Mouse (Mus musculus): Measurements from ENCODE around the gene Rab4a. TPM values are rescaled to one million over a fixed set of nuclear protein-coding genes. Genes with fewer than 3 reads are reported as not detected.
A peak's percentile ranks its signal among the peaks of the same experiment; 100 is the strongest.

Gene Rab4a
- polyA plus RNA-seq, 1 experiment from 2014 or later = 70.2 TPM

DNA sequence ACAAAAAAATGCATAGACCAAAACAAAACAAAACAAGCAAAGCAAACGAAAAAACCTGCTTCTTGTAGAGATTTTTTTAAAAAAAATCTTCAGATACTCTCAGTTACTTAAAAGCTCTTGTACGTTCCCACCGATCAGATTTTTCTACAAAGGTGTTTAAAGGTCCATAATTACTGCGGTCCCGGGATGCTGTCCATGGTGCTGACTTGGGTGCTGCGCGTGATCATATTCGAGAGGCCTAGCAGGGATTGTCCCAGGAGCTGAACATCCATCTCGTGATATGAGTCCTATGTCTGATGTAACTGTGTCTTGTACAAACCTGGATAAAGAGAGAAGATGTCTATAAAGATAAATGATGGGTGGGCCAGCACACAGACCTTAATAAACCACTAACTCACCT is 32.7 kb downstream of the Rab4a start:
- ATAC-seq (replicated peaks; ENCODE audit: low FRiP score) = no peak
- Histone ChIP-seq H3K36me3 (ENCODE audit: control insufficient read depth, insufficient read depth, low read length) (peaks cover 10% of the 10 kb centered on the region), H3K4me1 (replicated peaks; ENCODE audit: control insufficient read depth, insufficient read depth, low read length) (no peaks in the 10 kb centered on the region), H3K9ac (ENCODE audit: low read length) (no peak overlapping the region), H3K9me3 (ENCODE audit: control insufficient read depth, low read length) (no peaks in the 10 kb centered on the region), H3K4me3 (ENCODE audit: low read depth, low read length) (no peak overlapping the region), H3K4me2 (ENCODE audit: low read depth, low read length, severe bottlenecking) (no peak overlapping the region), H3K27me3 (ENCODE audit: control insufficient read depth, insufficient read depth, low read length) (no peaks in the 10 kb centered on the region), H3K27ac (ENCODE audit: low read depth, low read length) (no peak overlapping the region)
- DNase-seq (ENCODE audit: low spot score) = peak; percentile 67
- WGBS = 74% methylated on average over 9 of the region's 9 CpGs

DNA sequence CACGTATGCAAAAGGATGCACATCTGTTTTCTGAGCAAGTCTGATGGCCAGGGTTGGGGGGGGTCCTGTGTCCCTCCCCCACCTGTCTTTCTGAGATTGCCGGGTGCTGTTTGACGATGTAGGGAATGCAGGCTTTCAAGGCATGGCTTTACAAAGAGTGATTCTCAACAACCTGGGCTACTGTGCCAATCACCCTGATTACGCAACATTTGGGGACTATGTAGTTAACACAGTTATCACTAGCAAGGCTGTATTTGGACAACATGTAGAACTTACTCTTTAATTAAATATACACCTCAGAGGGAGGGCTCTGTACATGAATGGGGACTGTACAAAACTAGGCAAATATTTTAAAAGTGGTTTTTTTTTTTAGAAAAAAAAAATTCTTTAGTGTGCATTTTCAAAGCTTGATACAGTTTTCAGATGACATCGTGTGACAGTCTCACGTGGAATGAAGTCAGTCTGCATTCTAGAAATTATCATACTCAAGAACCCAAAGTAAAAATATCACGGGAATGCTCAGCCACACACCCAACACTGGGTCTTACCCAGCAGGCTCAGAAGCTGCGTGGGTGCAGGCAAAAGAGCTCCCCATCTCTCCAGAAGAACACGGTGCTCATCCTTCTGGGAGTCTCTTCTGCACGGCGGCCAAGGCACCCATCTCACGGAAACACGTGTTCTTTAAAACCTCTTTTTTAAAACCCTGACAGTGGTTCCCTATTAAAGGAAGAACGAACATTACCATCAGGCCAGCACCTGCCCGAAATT is 35.0 kb downstream of the Rab4a start:
- Histone ChIP-seq H3K9ac (ENCODE audit: low read length) (no peak overlapping the region), H3K27ac (ENCODE audit: low read depth, low read length) (no peak overlapping the region), H3K27me3 (ENCODE audit: control insufficient read depth, insufficient read depth, low read length) (no peaks in the 10 kb centered on the region), H3K4me3 (ENCODE audit: low read depth, low read length) (no peak overlapping the region), H3K4me1 (replicated peaks; ENCODE audit: control insufficient read depth, insufficient read depth, low read length) (no peaks in the 10 kb centered on the region), H3K9me3 (ENCODE audit: control insufficient read depth, low read length) (no peaks in the 10 kb centered on the region), H3K36me3 (ENCODE audit: control insufficient read depth, insufficient read depth, low read length) (peaks cover 6% of the 10 kb centered on the region; the same call in 1 of the 2 replicates), H3K4me2 (ENCODE audit: low read depth, low read length, severe bottlenecking) (no peak overlapping the region)
- no peak for ATAC-seq (replicated peaks; ENCODE audit: low FRiP score)
- 93% methylated on average over 15 of the region's 15 CpGs for WGBS
- DNase-seq (ENCODE audit: low spot score) = no peak

- DNase-seq (ENCODE audit: low spot score) (no peak), ATAC-seq (replicated peaks; ENCODE audit: low FRiP score) (no peak)
- no peaks in the 10 kb centered on the region for H3K27me3 ChIP-seq (ENCODE audit: control insufficient read depth, insufficient read depth, low read length)
- WGBS = 88% methylated on average over 12 of the region's 12 CpGs
- H3K9ac ChIP-seq (ENCODE audit: low read length) = no peak overlapping the region
- H3K9me3 ChIP-seq (ENCODE audit: control insufficient read depth, low read length) = no peaks in the 10 kb centered on the region
- no peak overlapping the region for H3K4me3 ChIP-seq (ENCODE audit: low read depth, low read length)
- H3K4me1 ChIP-seq (replicated peaks; ENCODE audit: control insufficient read depth, insufficient read depth, low read length) = no peaks in the 10 kb centered on the region
- H3K27ac ChIP-seq (ENCODE audit: low read depth, low read length) = no peak overlapping the region
- H3K4me2 ChIP-seq (ENCODE audit: low read depth, low read length, severe bottlenecking) = no peak overlapping the region
- H3K36me3 ChIP-seq (ENCODE audit: control insufficient read depth, insufficient read depth, low read length) = peaks cover 6% of the 10 kb centered on the region; the same call in 1 of the 2 replicates
These were observed 36.3 kb downstream of the Rab4a start for GRCm38 (mm10) chr8:123842086-123842485.

DNA sequence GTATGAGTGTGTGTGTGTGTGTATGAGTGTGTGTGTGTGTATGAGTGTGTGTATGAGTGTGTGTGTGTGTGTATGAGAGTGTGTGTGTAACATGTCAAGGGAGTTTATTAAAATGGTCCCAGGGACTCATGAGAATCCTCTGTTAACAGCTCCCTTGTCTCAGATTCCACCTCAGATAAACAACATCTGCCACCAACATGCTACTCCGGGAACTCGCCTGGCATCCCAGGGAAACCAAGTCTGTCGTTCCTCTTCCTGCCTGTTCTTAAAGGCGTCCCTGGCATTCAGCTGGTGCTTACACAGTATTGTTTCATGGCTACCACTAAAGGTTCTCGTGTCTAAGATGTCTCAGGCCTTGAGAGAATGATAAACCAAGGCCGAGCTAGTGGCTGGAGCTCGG is 38.6 kb downstream of the Rab4a start:
- Histone ChIP-seq H3K4me1 (replicated peaks; ENCODE audit: control insufficient read depth, insufficient read depth, low read length) (no peaks in the 10 kb centered on the region), H3K36me3 (ENCODE audit: control insufficient read depth, insufficient read depth, low read length) (no peaks in the 10 kb centered on the region; the same call in 1 of the 2 replicates), H3K27ac (ENCODE audit: low read depth, low read length) (no peak overlapping the region), H3K9me3 (ENCODE audit: control insufficient read depth, low read length) (no peaks in the 10 kb centered on the region), H3K4me3 (ENCODE audit: low read depth, low read length) (no peak overlapping the region), H3K4me2 (ENCODE audit: low read depth, low read length, severe bottlenecking) (no peak overlapping the region), H3K9ac (ENCODE audit: low read length) (no peak overlapping the region), H3K27me3 (ENCODE audit: control insufficient read depth, insufficient read depth, low read length) (no peaks in the 10 kb centered on the region)
- DNase-seq (ENCODE audit: low spot score) = no peak
- WGBS = 80% methylated on average over 7 of the region's 7 CpGs
- no peak for ATAC-seq (replicated peaks; ENCODE audit: low FRiP score)

- DNase-seq (ENCODE audit: low spot score) (no peak), ATAC-seq (replicated peaks; ENCODE audit: low FRiP score) (no peak)
- 94% methylated on average over 13 of the region's 13 CpGs for WGBS
- Histone ChIP-seq H3K4me2 (ENCODE audit: low read depth, low read length, severe bottlenecking) (no peak overlapping the region), H3K27me3 (ENCODE audit: control insufficient read depth, insufficient read depth, low read length) (no peaks in the 10 kb centered on the region), H3K4me1 (replicated peaks; ENCODE audit: control insufficient read depth, insufficient read depth, low read length) (no peaks in the 10 kb centered on the region), H3K36me3 (ENCODE audit: control insufficient read depth, insufficient read depth, low read length) (no peaks in the 10 kb centered on the region; the same call in 1 of the 2 replicates), H3K9me3 (ENCODE audit: control insufficient read depth, low read length) (no peaks in the 10 kb centered on the region), H3K27ac (ENCODE audit: low read depth, low read length) (no peak overlapping the region), H3K4me3 (ENCODE audit: low read depth, low read length) (no peak overlapping the region), H3K9ac (ENCODE audit: low read length) (no peak overlapping the region)
These were observed 39.3 kb downstream of the Rab4a start for GRCm38 (mm10) chr8:123845114-123845513.

DNA sequence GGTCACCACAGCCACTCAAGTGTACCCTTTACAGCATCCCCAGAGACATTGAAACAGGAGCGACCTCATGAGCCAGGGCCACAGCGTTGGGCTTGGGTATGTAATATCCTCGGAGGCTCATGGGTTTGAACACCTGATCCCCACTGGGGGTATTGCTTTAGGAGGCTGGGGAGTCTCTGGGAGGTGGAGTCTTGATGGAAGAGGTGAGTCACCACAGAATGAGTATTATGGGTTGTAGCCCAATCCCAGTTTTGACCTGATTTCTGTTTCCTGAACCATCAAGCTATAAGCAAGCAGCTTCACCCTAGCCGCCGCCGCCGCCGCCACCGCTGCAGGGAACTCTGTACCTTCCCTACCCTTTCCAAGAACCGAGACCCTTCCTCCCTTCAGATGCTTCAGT is 40.2 kb downstream of the Rab4a start:
- no peak overlapping the region for H3K4me3 ChIP-seq (ENCODE audit: low read depth, low read length)
- H3K4me1 ChIP-seq (replicated peaks; ENCODE audit: control insufficient read depth, insufficient read depth, low read length) = no peaks in the 10 kb centered on the region
- H3K9me3 ChIP-seq (ENCODE audit: control insufficient read depth, low read length) = no peaks in the 10 kb centered on the region
- H3K9ac ChIP-seq (ENCODE audit: low read length) = no peak overlapping the region
- H3K27me3 ChIP-seq (ENCODE audit: control insufficient read depth, insufficient read depth, low read length) = no peaks in the 10 kb centered on the region
- no peaks in the 10 kb centered on the region; the same call in 1 of the 2 replicates for H3K36me3 ChIP-seq (ENCODE audit: control insufficient read depth, insufficient read depth, low read length)
- 94% methylated on average over 10 of the region's 10 CpGs for WGBS
- ATAC-seq (replicated peaks; ENCODE audit: low FRiP score) (no peak), DNase-seq (ENCODE audit: low spot score) (no peak)
- no peak overlapping the region for H3K4me2 ChIP-seq (ENCODE audit: low read depth, low read length, severe bottlenecking)
- H3K27ac ChIP-seq (ENCODE audit: low read depth, low read length) = no peak overlapping the region

DNA sequence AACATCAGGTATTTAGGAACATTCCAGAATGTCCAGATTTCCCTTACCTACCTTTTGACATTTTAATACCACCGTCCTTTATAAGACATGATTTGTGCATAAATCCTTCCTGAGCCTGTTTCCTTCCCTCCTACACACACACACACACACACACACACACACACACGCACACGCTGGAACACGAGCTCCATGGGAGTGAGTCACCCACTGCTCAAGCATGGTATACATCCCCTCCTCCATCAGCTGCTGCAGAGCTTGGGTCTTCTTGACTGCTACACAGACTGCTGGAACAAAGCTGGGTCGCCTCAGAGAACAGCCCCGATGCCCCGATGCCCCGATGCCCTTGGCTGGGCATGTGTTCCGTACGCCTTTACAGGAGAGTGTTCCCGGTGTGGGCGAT is 40.7 kb downstream of the Rab4a start:
- Histone ChIP-seq H3K27ac (ENCODE audit: low read depth, low read length) (no peak overlapping the region), H3K4me1 (replicated peaks; ENCODE audit: control insufficient read depth, insufficient read depth, low read length) (no peaks in the 10 kb centered on the region), H3K4me3 (ENCODE audit: low read depth, low read length) (no peak overlapping the region), H3K36me3 (ENCODE audit: control insufficient read depth, insufficient read depth, low read length) (no peaks in the 10 kb centered on the region; the same call in 1 of the 2 replicates), H3K27me3 (ENCODE audit: control insufficient read depth, insufficient read depth, low read length) (no peaks in the 10 kb centered on the region), H3K9me3 (ENCODE audit: control insufficient read depth, low read length) (no peaks in the 10 kb centered on the region), H3K4me2 (ENCODE audit: low read depth, low read length, severe bottlenecking) (no peak overlapping the region), H3K9ac (ENCODE audit: low read length) (no peak overlapping the region)
- WGBS = 88% methylated on average over 12 of the region's 12 CpGs
- no peak for DNase-seq (ENCODE audit: low spot score)
- no peak for ATAC-seq (replicated peaks; ENCODE audit: low FRiP score)

- no peaks in the 10 kb centered on the region for H3K9me3 ChIP-seq (ENCODE audit: control insufficient read depth, low read length)
- WGBS = 83% methylated on average over 3 of the region's 3 CpGs
- no peak overlapping the region for H3K4me2 ChIP-seq (ENCODE audit: low read depth, low read length, severe bottlenecking)
- no peaks in the 10 kb centered on the region for H3K27me3 ChIP-seq (ENCODE audit: control insufficient read depth, insufficient read depth, low read length)
- no peak overlapping the region for H3K9ac ChIP-seq (ENCODE audit: low read length)
- H3K36me3 ChIP-seq (ENCODE audit: control insufficient read depth, insufficient read depth, low read length) = no peaks in the 10 kb centered on the region; the same call in 1 of the 2 replicates
- no peak overlapping the region for H3K4me3 ChIP-seq (ENCODE audit: low read depth, low read length)
- DNase-seq (ENCODE audit: low spot score) = no peak
- H3K4me1 ChIP-seq (replicated peaks; ENCODE audit: control insufficient read depth, insufficient read depth, low read length) = no peaks in the 10 kb centered on the region
- no peak overlapping the region for H3K27ac ChIP-seq (ENCODE audit: low read depth, low read length)
- no peak for ATAC-seq (replicated peaks; ENCODE audit: low FRiP score)
These were observed 41.8 kb downstream of the Rab4a start for GRCm38 (mm10) chr8:123847546-123847945.

- H3K4me1 ChIP-seq (replicated peaks; ENCODE audit: control insufficient read depth, insufficient read depth, low read length) = no peaks in the 10 kb centered on the region
- DNase-seq (ENCODE audit: low spot score) (no peak), ATAC-seq (replicated peaks; ENCODE audit: low FRiP score) (no peak)
- no peaks in the 10 kb centered on the region for H3K36me3 ChIP-seq (ENCODE audit: control insufficient read depth, insufficient read depth, low read length)
- no peak overlapping the region for H3K27ac ChIP-seq (ENCODE audit: low read depth, low read length)
- 83% methylated on average over 4 of the region's 4 CpGs for WGBS
- H3K4me3 ChIP-seq (ENCODE audit: low read depth, low read length) = no peak overlapping the region
- H3K9me3 ChIP-seq (ENCODE audit: control insufficient read depth, low read length) = no peaks in the 10 kb centered on the region
- H3K27me3 ChIP-seq (ENCODE audit: control insufficient read depth, insufficient read depth, low read length) = no peaks in the 10 kb centered on the region
- no peak overlapping the region for H3K9ac ChIP-seq (ENCODE audit: low read length)
- no peak overlapping the region for H3K4me2 ChIP-seq (ENCODE audit: low read depth, low read length, severe bottlenecking)
These were observed 43.6 kb downstream of the Rab4a start for GRCm38 (mm10) chr8:123849352-123849751.
